ENCODE assay signal across 7 mouse cellular contexts in the genomic region with DNA sequence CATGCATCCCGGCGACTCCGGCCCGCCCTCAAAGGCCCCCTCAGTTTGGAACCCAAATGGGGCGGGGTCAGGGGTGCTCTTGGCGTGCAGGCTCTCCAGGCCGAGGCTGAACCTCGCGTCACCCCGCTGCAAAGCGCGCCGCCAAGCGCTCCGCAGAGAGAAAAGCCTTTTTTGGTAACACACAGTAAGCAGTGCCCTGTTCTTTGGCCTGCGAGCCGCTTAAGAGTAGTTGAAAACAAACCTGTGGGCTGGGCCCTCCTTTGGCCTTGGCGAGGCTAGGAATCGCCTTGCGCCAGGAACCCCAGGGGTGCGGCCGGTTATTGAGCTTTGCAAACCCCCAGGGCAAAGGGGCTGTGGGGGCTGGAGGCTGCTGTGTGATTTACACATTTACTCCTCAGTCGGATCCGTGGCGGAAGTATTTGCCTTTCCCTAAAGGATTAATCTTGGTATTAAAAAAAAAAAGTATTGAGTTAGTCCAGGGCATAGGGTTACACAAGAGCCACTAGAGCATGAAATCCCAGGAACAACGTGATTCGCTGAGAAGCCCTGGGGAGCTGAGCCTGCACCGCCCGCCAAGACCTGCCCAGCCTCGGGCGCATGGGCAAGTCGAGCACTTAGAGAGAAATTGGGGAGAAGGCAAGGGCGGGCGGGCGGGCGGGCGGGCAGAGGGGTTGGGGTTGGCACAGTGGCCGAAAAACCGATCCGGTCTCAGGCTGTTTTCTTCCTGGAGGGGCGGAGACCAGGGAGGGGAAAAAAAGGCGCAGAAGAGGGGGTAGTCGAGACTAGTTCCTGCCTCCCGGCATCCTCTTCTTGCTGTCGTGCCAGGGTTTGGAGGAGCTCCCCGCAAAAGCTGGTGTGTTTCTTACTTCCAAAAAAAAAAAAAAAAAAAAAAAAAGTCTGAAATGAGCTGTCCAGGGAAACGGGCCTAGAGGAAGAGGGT. TPM values are rescaled to one million over a fixed set of nuclear protein-coding genes. Genes with fewer than 3 reads are reported as not detected.
A peak's percentile ranks its signal among the peaks of the same experiment; 100 is the strongest.
DNase-seq lines count a peak whose midpoint lies in the region; ATAC-seq and TF ChIP-seq lines count a peak whose summit lies in the region.

No protein-coding gene starts in this region.

- WGBS in intestine, postnatal 0 days, result 2% methylated on average over 47 of the region's 47 CpGs
- WGBS in midbrain, postnatal 0 days, result 1% methylated on average over 47 of the region's 47 CpGs

- H3K9ac ChIP-seq in intestine, postnatal 0 days (ENCODE audit: low read depth, low read length), result peak overlapping the region; percentile 28
- H3K9ac ChIP-seq in midbrain, postnatal 0 days (replicated peaks; ENCODE audit: low read length, poor library complexity, severe bottlenecking), result peak overlapping the region; percentile 48

- peak; percentile 13; the same call in 1 of the 2 replicates for TF ChIP-seq CTCF in cortical plate, adult 2 months (IDR thresholded peaks at IDR 0.05; ENCODE audit: extremely low read depth, insufficient read depth, low read length)
- TF ChIP-seq CTCF in intestine, postnatal 0 days (IDR thresholded peaks at IDR 0.05; ENCODE audit: low read depth), result peak; percentile 65
- TF ChIP-seq CTCF in midbrain, postnatal 0 days (IDR thresholded peaks at IDR 0.05), result peak; percentile 54

- peaks cover 14% of the 10 kb centered on the region for H3K4me1 ChIP-seq in cortical plate, adult 2 months (ENCODE audit: control insufficient read depth, insufficient read depth, low read length)
- H3K4me1 ChIP-seq in intestine, postnatal 0 days (replicated peaks; ENCODE audit: control insufficient read depth, insufficient read depth, low read length), result peaks cover 17% of the 10 kb centered on the region
- peaks cover 56% of the 10 kb centered on the region for H3K4me1 ChIP-seq in midbrain, postnatal 0 days (ENCODE audit: insufficient read depth, low read length)

- peak overlapping the region; percentile 96 for H3K27ac ChIP-seq in cortical plate, adult 2 months (ENCODE audit: insufficient read depth, low read length)
- H3K27ac ChIP-seq in intestine, postnatal 0 days (ENCODE audit: low read depth, low read length), result peak overlapping the region; percentile 89
- peak overlapping the region; percentile 85 for H3K27ac ChIP-seq in midbrain, postnatal 0 days (ENCODE audit: low read depth, low read length)

- peak overlapping the region; percentile 26 for H3K4me3 ChIP-seq in cortical plate, adult 2 months (ENCODE audit: insufficient read depth, low read length)
- peak overlapping the region; percentile 32 for H3K4me3 ChIP-seq in intestine, postnatal 0 days (ENCODE audit: low read depth, low read length)
- peak overlapping the region; percentile 25 for H3K4me3 ChIP-seq in midbrain, postnatal 0 days (ENCODE audit: low read depth, low read length)

- ATAC-seq in granulocyte monocyte progenitor cell, adult 5-6 weeks (replicated peaks; ENCODE audit: poor library complexity, severe bottlenecking), result peak; percentile 56
- ATAC-seq in intestine, postnatal 0 days, result peak; percentile 55
- ATAC-seq in midbrain, postnatal 0 days (ENCODE audit: low FRiP score), result no peak

- peak overlapping the region; percentile 72 for H3K4me2 ChIP-seq in intestine, postnatal 0 days (replicated peaks; ENCODE audit: low read depth)
- peak overlapping the region; percentile 53 for H3K4me2 ChIP-seq in midbrain, postnatal 0 days (ENCODE audit: low read depth, low read length, poor library complexity, severe bottlenecking)

- no peaks in the 10 kb centered on the region for H3K27me3 ChIP-seq in intestine, postnatal 0 days (replicated peaks; ENCODE audit: control insufficient read depth, insufficient read depth, low read length)
- H3K27me3 ChIP-seq in midbrain, postnatal 0 days (ENCODE audit: insufficient read depth, low read length), result no peaks in the 10 kb centered on the region

- no peaks in the 10 kb centered on the region for H3K9me3 ChIP-seq in intestine, postnatal 0 days (ENCODE audit: control insufficient read depth)
- no peaks in the 10 kb centered on the region for H3K9me3 ChIP-seq in midbrain, postnatal 0 days (ENCODE audit: low read length)

- DNase-seq in adrenal gland, adult (ENCODE audit: inconsistent age in 2 of 2, low spot score in 1 of 2), result peak; percentile 90 to 95
- DNase-seq in liver, result peak; percentile 74
- peak; percentile 70 for DNase-seq in midbrain, postnatal 0 days (ENCODE audit: low spot score)
- peak; percentile 83 to 87 for DNase-seq in spleen, postnatal 36 days (ENCODE audit: low spot score in 2 of 2)

- no peaks in the 10 kb centered on the region for H3K36me3 ChIP-seq in intestine, postnatal 0 days (ENCODE audit: control insufficient read depth, insufficient read depth)
- H3K36me3 ChIP-seq in midbrain, postnatal 0 days (ENCODE audit: insufficient read depth, low read length), result no peaks in the 10 kb centered on the region

- 0 out of 2 replicates have a peak, but pooled peaks have one; percentile 11 for TF ChIP-seq POLR2A in cortical plate, adult 2 months (IDR thresholded peaks at IDR 0.05; ENCODE audit: extremely low read depth, insufficient read depth, low read length)

RNA-seq across cellular contexts. Expression of gene Irf2bpl, which starts 3.8 kb away (rescaled TPM):
- 35.7 and 37.1 TPM in 2 replicates for polyA plus RNA-seq in cortical plate, adult 2 months (2012; rRNA removed)
- 1.2 and 1.8 TPM in 2 replicates for total RNA-seq in granulocyte monocyte progenitor cell, adult 5-6 weeks (2014; fragmentation: Nextera tagmentation)
- 0.15 and 0.78 TPM in 2 replicates for total RNA-seq in granulocyte monocyte progenitor cell, adult 5-6 weeks (2017)
- 10.0 and 10.7 TPM in 2 replicates for polyA plus RNA-seq in intestine, postnatal 0 days (2015; fragmentation: Nextera tagmentation; extraction: Ambion mirVana)
- 171 and 191 TPM in 2 replicates for total RNA-seq in midbrain, postnatal 0 days (2014; rRNA removed)
- polyA plus RNA-seq in midbrain, postnatal 0 days (2015; fragmentation: Nextera tagmentation; extraction: Ambion mirVana), result 74.2 and 86.2 TPM in 2 replicates

RNA-seq across cellular contexts. Expression of gene Cipc, which starts 58.4 kb away (rescaled TPM):
- polyA plus RNA-seq in cortical plate, adult 2 months (2012; rRNA removed), result 83.7 and 84.4 TPM in 2 replicates
- 23.5 and 32.3 TPM in 2 replicates for total RNA-seq in granulocyte monocyte progenitor cell, adult 5-6 weeks (2014; fragmentation: Nextera tagmentation)
- 18.5 and 19.9 TPM in 2 replicates for total RNA-seq in granulocyte monocyte progenitor cell, adult 5-6 weeks (2017)
- polyA plus RNA-seq in intestine, postnatal 0 days (2015; fragmentation: Nextera tagmentation; extraction: Ambion mirVana), result 3.2 and 3.8 TPM in 2 replicates
- total RNA-seq in midbrain, postnatal 0 days (2014; rRNA removed), result 65.7 and 77.5 TPM in 2 replicates
- 34.6 and 37.6 TPM in 2 replicates for polyA plus RNA-seq in midbrain, postnatal 0 days (2015; fragmentation: Nextera tagmentation; extraction: Ambion mirVana)

Comparison
In these comparisons a context has a peak if more than half of its experiments do, and no peak if none do; other contexts are left out.
1. CTCF ChIP-seq: peak in every context shown above with its lines; median percentile 65 in intestine, postnatal 0 days; 54 in midbrain, postnatal 0 days; 13 in cortical plate, adult 2 months.